Mouse (Mus musculus) heart, embryonic 13.5 days (tissue): ENCODE data around the gene Mtg2. TPM values are rescaled to one million over a fixed set of nuclear protein-coding genes. Genes with fewer than 3 reads are reported as not detected.
A peak's percentile ranks its signal among the peaks of the same experiment; 100 is the strongest.

Experiments used
- ATAC-seq: fragments of 200-750 bp; cut with Nextera tagmentation; 2 replicates; pipeline ENCODE4 v1.8.0; 2017; ENCODE audit warnings: moderate TSS enrichment; ENCODE audit not compliant: insufficient number of reproducible peaks, low FRiP score, low TSS enrichment; ENCODE audit errors: extremely low read depth
- H3K27ac ChIP-seq: fragments of 300-500 bp; sonication (generic); replicated peaks from 2 replicates; pipeline ENCODE4 v1.5.1; 2015; ENCODE audit warnings: moderate library complexity, mild to moderate bottlenecking, inconsistent platforms
- H3K27me3 ChIP-seq: fragments of 300-500 bp; sonication (generic); replicated peaks from 2 replicates; pipeline ENCODE4 v1.6.1; 2015; ENCODE audit warnings: mild to moderate bottlenecking, inconsistent platforms
- H3K36me3 ChIP-seq: fragments of 300-500 bp; sonication (generic); 2 replicates; pipeline ENCODE4 v1.6.1; 2015; ENCODE audit warnings: mild to moderate bottlenecking, inconsistent platforms
- H3K4me1 ChIP-seq: fragments of 300-500 bp; sonication (generic); 2 replicates; pipeline ENCODE4 v1.6.1; 2015; ENCODE audit warnings: inconsistent platforms
- H3K4me2 ChIP-seq: fragments of 300-500 bp; sonication (generic); 2 replicates; pipeline ENCODE4 v1.6.1; 2015; ENCODE audit warnings: inconsistent platforms, mild to moderate bottlenecking, moderate library complexity
- H3K4me3 ChIP-seq: fragments of 300-500 bp; sonication (generic); 2 replicates; pipeline ENCODE4 v1.5.1; 2015; ENCODE audit warnings: moderate library complexity, mild to moderate bottlenecking, inconsistent platforms
- H3K9ac ChIP-seq: fragments of 300-500 bp; sonication (generic); 2 replicates; pipeline ENCODE4 v1.6.1; 2015; ENCODE audit warnings: inconsistent platforms, mild to moderate bottlenecking, moderate library complexity
- H3K9me3 ChIP-seq: fragments of 300-500 bp; sonication (generic); 2 replicates; pipeline ENCODE4 v1.6.1; 2016; ENCODE audit warnings: inconsistent platforms
- WGBS: fragments of 180-500 bp; shearing (Covaris S2); methylation state at CpG from one replicate; pipeline ENCODE4 v1.1.7; 2015; ENCODE audit warnings: mixed read lengths; 5-methylcytosine and 5-hydroxymethylcytosine counted together
- polyA plus RNA-seq: library from polyadenylated mRNA; unstranded; fragments of >200 nt; fragmentation: Nextera tagmentation; extraction: Ambion mirVana; gene quantifications from 2 replicates; pipeline ENCODE4 v1.2.1, GENCODE M21; 2015

Mtg2 gene
- polyA plus RNA-seq, 1 experiment from 2014 or later = 23.9 TPM

- 79% methylated on average over 2 of the region's 2 CpGs for WGBS
- no peaks in the 10 kb centered on the region for H3K9me3 ChIP-seq
- H3K4me3 ChIP-seq = no peak overlapping the region
- H3K4me1 ChIP-seq = peaks cover 53% of the 10 kb centered on the region
- H3K36me3 ChIP-seq = peaks cover 11% of the 10 kb centered on the region
- H3K27me3 ChIP-seq = no peaks in the 10 kb centered on the region
- no peak for ATAC-seq
- no peak overlapping the region for H3K27ac ChIP-seq
- no peak overlapping the region for H3K9ac ChIP-seq
- H3K4me2 ChIP-seq = no peak overlapping the region
Observed at GRCm38 (mm10) chr2:180124192-180124591, 53.8 kb downstream of the Mtg2 start.

GRCm38 (mm10) chr2:180126195-180126594 is 55.8 kb downstream of the Mtg2 start:
- Histone ChIP-seq H3K9me3 (no peaks in the 10 kb centered on the region), H3K27me3 (no peaks in the 10 kb centered on the region), H3K36me3 (peaks cover 11% of the 10 kb centered on the region), H3K4me1 (peaks cover 37% of the 10 kb centered on the region), H3K9ac (peak overlapping the region; percentile 40), H3K27ac (peak overlapping the region; percentile 36; the same call in 1 of the 2 replicates), H3K4me2 (no peak overlapping the region), H3K4me3 (no peak overlapping the region)
- 24% methylated on average over 4 of the region's 4 CpGs for whole genome bisulfite sequencing
- ATAC-seq = no peak

GRCm38 (mm10) chr2:180127675-180128074 is 57.3 kb downstream of the Mtg2 start:
- Histone ChIP-seq H3K9ac (no peak overlapping the region), H3K27ac (no peak overlapping the region), H3K4me3 (no peak overlapping the region), H3K4me2 (no peak overlapping the region), H3K9me3 (no peaks in the 10 kb centered on the region), H3K36me3 (peaks cover 11% of the 10 kb centered on the region), H3K27me3 (no peaks in the 10 kb centered on the region), H3K4me1 (peaks cover 38% of the 10 kb centered on the region)
- ATAC-seq = no peak
- 46% methylated on average over 1 of the region's 1 CpGs for WGBS

- no peak for ATAC-seq
- peaks cover 29% of the 10 kb centered on the region for H3K4me1 ChIP-seq
- no peak overlapping the region for H3K4me3 ChIP-seq
- no peak overlapping the region for H3K4me2 ChIP-seq
- no peaks in the 10 kb centered on the region for H3K27me3 ChIP-seq
- H3K9me3 ChIP-seq = no peaks in the 10 kb centered on the region
- peaks cover 10% of the 10 kb centered on the region for H3K36me3 ChIP-seq
- H3K9ac ChIP-seq = no peak overlapping the region
- WGBS = 56% methylated on average over 4 of the region's 4 CpGs
- H3K27ac ChIP-seq = peak overlapping the region; percentile 56
Observed at GRCm38 (mm10) chr2:180133231-180133630, 62.8 kb downstream of the Mtg2 start.

GRCm38 (mm10) chr2:180133911-180134310 is 63.5 kb downstream of the Mtg2 start:
- WGBS = 74% methylated on average over 3 of the region's 3 CpGs
- Histone ChIP-seq H3K4me1 (peaks cover 25% of the 10 kb centered on the region), H3K9me3 (no peaks in the 10 kb centered on the region), H3K36me3 (peaks cover 17% of the 10 kb centered on the region), H3K27ac (peak overlapping the region; percentile 56), H3K4me2 (no peak overlapping the region), H3K27me3 (no peaks in the 10 kb centered on the region), H3K9ac (no peak overlapping the region), H3K4me3 (no peak overlapping the region)
- ATAC-seq = no peak

GRCm38 (mm10) chr2:180135414-180135813 is 65.0 kb downstream of the Mtg2 start:
- no peak overlapping the region for H3K9ac ChIP-seq
- no peak for ATAC-seq
- 54% methylated on average over 5 of the region's 5 CpGs for WGBS
- no peaks in the 10 kb centered on the region for H3K27me3 ChIP-seq
- H3K4me1 ChIP-seq = peaks cover 25% of the 10 kb centered on the region
- H3K4me2 ChIP-seq = no peak overlapping the region
- 0 out of 2 replicates have a peak overlapping the region, but pooled peaks have one; percentile 36 for H3K27ac ChIP-seq
- peaks cover 30% of the 10 kb centered on the region for H3K36me3 ChIP-seq
- no peak overlapping the region for H3K4me3 ChIP-seq
- no peaks in the 10 kb centered on the region for H3K9me3 ChIP-seq

Other genes with a start within 250 kb of the Mtg2 start
- 1.7 and 1.9 TPM in 2 replicates for gene Taf4, start 93.9 kb upstream of the Mtg2 start, polyA plus RNA-seq
- 4.8 and 5.3 TPM in 2 replicates for gene Lsm14b, start 45.6 kb upstream of the Mtg2 start, polyA plus RNA-seq
- gene Psma7, start 28.2 kb upstream of the Mtg2 start, polyA plus RNA-seq = 382 and 477 TPM in 2 replicates
- 2.5 and 3.0 TPM in 2 replicates for gene Ss18l1, start 28.1 kb upstream of the Mtg2 start, polyA plus RNA-seq
- not detected in 2 replicates for gene Hrh3, start 33.9 kb downstream of the Mtg2 start, polyA plus RNA-seq
- gene Osbpl2, start 48.7 kb downstream of the Mtg2 start, polyA plus RNA-seq = 34.1 and 37.8 TPM in 2 replicates
- gene Adrm1, start 100.9 kb downstream of the Mtg2 start, polyA plus RNA-seq = 150 and 155 TPM in 2 replicates
- 21.6 and 22.5 TPM in 2 replicates for gene Lama5, start 155.3 kb downstream of the Mtg2 start, polyA plus RNA-seq
- gene Rps21, start 186.8 kb downstream of the Mtg2 start, polyA plus RNA-seq = 332 and 351 TPM in 2 replicates
- gene Cables2, start 202.9 kb downstream of the Mtg2 start, polyA plus RNA-seq = 9.0 and 9.3 TPM in 2 replicates
- gene Rbbp8nl, start 219.3 kb downstream of the Mtg2 start, polyA plus RNA-seq = 0.05 and 0.08 TPM in 2 replicates